Mouse (Mus musculus) embryonic facial prominence, embryonic 10.5 days (tissue): ENCODE data around the gene Anxa9. TPM values are rescaled to one million over a fixed set of nuclear protein-coding genes. Genes with fewer than 3 reads are reported as not detected.

Experiments
- DNase-seq: peaks from one replicate; pipeline ENCODE4 v3.0.0-alpha.2; 2017; ENCODE audit warnings: low spot score
- H3K27ac ChIP-seq: fragments of 300-500 bp; sonication (generic); replicated peaks from 2 replicates; pipeline ENCODE4 v1.5.1; 2016; ENCODE audit warnings: mild to moderate bottlenecking
- H3K27me3 ChIP-seq: fragments of 300-500 bp; sonication (generic); replicated peaks from 2 replicates; pipeline ENCODE4 v1.6.1; 2016; ENCODE audit warnings: low read depth, mild to moderate bottlenecking; ENCODE audit not compliant: poor library complexity, severe bottlenecking
- H3K36me3 ChIP-seq: fragments of 300-500 bp; sonication (generic); replicated peaks from 2 replicates; pipeline ENCODE4 v1.6.1; 2016; ENCODE audit warnings: mild to moderate bottlenecking, moderate library complexity
- H3K4me1 ChIP-seq: fragments of 300-500 bp; sonication (generic); 2 replicates; pipeline ENCODE4 v1.6.1; 2016
- H3K4me3 ChIP-seq: fragments of 300-500 bp; sonication (generic); 2 replicates; pipeline ENCODE4 v1.5.1; 2016; ENCODE audit warnings: mild to moderate bottlenecking, moderate library complexity
- H3K9me3 ChIP-seq: fragments of 300-500 bp; sonication (generic); 2 replicates; pipeline ENCODE4 v1.6.1; 2016; ENCODE audit warnings: mild to moderate bottlenecking
- WGBS: fragments of 180-500 bp; shearing (Covaris S2); methylation state at CpG from one replicate; pipeline ENCODE4 v1.1.7; 2016; 5-methylcytosine and 5-hydroxymethylcytosine counted together
- polyA plus RNA-seq: library from polyadenylated mRNA; unstranded; fragments of >200 nt; fragmentation: Nextera tagmentation; extraction: Ambion mirVana; gene quantifications from 2 replicates; pipeline ENCODE4 v1.2.1, GENCODE M21; 2016

The Anxa9 gene
- polyA plus RNA-seq, 1 experiment from 2014 or later = 1.3 TPM

DNA sequence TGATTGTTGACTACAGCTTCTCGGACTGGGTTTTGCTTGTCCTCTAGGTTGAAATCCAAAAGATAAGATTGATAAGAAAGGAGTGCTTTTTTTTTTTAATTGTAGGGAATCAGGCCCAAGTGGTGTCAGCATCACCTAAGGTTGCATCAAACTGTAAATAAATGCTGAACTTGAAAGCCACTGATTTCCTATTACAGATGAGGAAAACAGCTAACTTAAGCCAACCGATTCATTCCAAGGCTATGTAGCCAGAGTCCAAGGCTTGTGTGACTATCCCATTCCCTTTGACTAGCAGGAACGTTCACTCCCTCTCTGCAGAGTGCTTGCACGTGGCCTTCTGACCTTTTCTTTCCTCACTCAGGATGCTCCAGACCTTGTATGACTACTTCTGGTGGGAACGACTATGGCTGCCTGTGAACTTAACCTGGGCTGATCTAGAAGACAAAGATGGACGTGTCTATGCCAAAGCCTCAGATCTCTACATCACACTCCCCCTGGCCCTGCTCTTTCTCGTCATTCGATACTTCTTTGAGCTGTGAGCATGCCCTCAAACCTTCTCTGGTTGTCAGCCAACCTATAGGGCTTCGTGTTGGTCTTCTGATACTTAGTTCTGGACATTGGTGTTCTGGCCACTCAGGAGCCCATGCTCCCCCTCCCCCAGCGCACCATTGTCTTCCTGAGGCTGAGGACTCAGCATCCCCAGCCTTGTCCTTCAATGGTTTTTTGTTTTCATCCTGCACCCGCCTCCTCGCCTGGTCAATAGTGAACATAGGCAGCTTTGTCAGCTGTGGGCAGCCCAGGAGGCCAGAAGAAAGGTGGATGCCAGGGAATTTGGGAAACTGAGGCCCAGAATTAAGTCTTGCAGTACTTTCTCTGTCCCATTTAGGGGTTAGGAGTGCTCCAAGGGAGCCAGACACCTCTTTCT is 13.0 kb upstream of the Anxa9 start:
- H3K36me3 ChIP-seq = peaks cover 68% of the 10 kb centered on the region
- H3K4me3 ChIP-seq = no peak overlapping the region
- WGBS = 68% methylated on average over 12 of the region's 12 CpGs
- H3K27ac ChIP-seq = no peak overlapping the region
- H3K9me3 ChIP-seq = no peaks in the 10 kb centered on the region
- H3K4me1 ChIP-seq = peaks cover 48% of the 10 kb centered on the region
- no peak for DNase-seq
- no peaks in the 10 kb centered on the region for H3K27me3 ChIP-seq

GRCm38 (mm10) chr3:95319110-95319509 is 12.1 kb upstream of the Anxa9 start:
- Histone ChIP-seq H3K4me3 (no peak overlapping the region), H3K27ac (no peak overlapping the region), H3K4me1 (peaks cover 56% of the 10 kb centered on the region), H3K36me3 (peaks cover 59% of the 10 kb centered on the region), H3K9me3 (no peaks in the 10 kb centered on the region), H3K27me3 (no peaks in the 10 kb centered on the region)
- WGBS = 72% methylated on average over 2 of the region's 2 CpGs
- no peak for DNase-seq

DNA sequence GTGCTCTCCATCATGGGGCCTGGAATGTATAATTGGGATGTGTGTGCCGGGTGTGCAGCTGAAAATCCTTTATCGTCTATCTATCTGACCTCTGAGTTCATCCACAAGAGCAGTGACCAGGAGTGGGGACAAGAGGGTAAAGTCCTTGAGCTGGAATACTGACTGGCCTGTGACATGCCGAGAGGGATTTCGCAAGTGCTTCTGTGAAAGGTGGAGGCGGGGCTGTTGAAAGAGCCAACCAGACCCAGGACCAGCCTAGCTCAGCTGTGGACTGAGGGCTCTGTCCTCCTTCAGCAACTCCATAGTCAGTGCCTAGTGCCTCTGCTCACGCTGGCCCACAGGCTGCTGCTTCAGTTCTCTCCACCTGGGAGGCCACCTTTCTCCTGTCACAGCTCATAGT is 11.6 kb upstream of the Anxa9 start:
- peaks cover 60% of the 10 kb centered on the region for H3K4me1 ChIP-seq
- WGBS = 44% methylated on average over 6 of the region's 6 CpGs
- H3K4me3 ChIP-seq = no peak overlapping the region
- H3K36me3 ChIP-seq = peaks cover 54% of the 10 kb centered on the region
- H3K27ac ChIP-seq = no peak overlapping the region
- no peaks in the 10 kb centered on the region for H3K27me3 ChIP-seq
- no peak for DNase-seq
- no peaks in the 10 kb centered on the region for H3K9me3 ChIP-seq

DNA sequence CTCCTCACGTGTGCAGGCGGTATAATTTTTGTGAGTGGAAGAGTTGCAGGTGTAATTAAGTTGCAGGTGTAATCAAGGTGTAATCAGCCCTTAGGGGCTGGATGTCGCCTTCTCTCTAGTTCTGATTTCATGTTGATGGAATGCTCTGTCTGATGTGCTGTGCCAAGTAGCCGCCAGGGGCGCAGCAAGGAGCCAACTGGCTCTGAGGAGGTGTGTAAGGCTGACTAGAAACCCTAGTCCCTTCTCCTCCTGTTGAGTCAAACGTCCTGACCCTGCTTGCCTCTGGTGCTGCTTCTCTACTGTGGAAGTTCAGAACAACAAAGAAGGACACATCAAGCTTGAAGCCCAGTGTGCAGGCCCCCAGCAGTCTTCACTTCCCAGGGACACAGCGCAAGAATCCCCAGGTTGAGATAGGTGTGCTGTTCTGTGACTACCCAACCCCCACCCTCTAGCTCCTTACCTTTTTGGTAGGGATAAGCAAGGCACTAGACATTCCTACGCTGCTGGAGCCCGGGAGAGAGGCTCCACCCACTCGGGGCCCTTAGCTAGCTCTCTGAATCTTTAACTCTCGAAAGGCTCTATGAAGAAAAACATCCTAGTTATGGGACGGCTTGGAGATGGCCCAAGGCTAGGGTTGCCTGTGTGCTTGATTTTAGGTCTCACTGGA is 10.6 kb upstream of the Anxa9 start:
- H3K36me3 ChIP-seq = peaks cover 44% of the 10 kb centered on the region
- 22% methylated on average over 12 of the region's 12 CpGs for WGBS
- H3K27me3 ChIP-seq = no peaks in the 10 kb centered on the region
- no peaks in the 10 kb centered on the region for H3K9me3 ChIP-seq
- H3K27ac ChIP-seq = peak overlapping the region; percentile 51
- peak; percentile 69 for DNase-seq
- peak overlapping the region; percentile 31 for H3K4me3 ChIP-seq
- peaks cover 63% of the 10 kb centered on the region for H3K4me1 ChIP-seq

GRCm38 (mm10) chr3:95315844-95316550 is 9.0 kb upstream of the Anxa9 start:
- H3K27me3 ChIP-seq = no peaks in the 10 kb centered on the region
- DNase-seq = no peak
- 15% methylated on average over 9 of the region's 9 CpGs for WGBS
- peaks cover 63% of the 10 kb centered on the region for H3K4me1 ChIP-seq
- H3K36me3 ChIP-seq = peaks cover 28% of the 10 kb centered on the region
- no peaks in the 10 kb centered on the region for H3K9me3 ChIP-seq
- H3K27ac ChIP-seq = peak overlapping the region; percentile 99
- peak overlapping the region; percentile 90 for H3K4me3 ChIP-seq

DNA sequence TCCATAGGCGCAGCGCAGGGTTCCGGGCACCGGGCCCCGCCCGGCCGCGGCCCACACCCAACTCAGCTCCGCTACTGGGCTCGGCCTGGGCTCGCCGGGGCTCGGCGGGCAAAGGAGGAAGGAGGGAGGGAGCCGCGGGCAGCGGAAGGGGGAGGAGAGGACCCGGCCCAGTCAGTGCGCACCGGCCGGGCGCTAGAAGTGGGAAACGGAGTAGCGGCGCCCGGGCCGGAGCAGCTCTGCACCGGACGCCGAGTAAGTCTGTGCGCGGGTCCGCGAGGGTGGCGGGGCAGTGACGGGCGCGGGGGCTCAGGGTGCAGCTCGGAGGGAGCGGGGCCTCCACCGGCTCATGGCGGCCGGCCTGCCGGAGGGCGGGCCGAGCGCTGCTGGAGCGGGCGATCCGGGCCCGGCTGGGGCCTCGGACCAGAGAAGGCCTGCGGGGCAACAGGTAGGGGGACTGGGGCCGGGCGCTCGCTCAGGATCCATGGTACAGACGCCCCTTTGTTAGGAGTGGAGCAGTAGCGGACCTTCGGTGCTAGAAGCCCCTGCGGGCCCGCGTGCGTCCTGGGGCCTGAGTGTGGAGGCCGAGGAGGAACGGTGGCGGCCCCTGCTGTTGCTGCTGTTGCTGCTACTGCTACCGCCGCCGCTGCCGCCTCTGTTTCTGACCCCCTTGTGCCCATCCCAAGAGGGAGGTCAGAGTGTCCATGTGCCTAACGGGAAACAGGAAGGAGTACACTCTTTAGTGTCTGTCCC is 8.3 kb upstream of the Anxa9 start:
- under 1% methylated on average over 71 of the region's 71 CpGs for WGBS
- H3K27me3 ChIP-seq = no peaks in the 10 kb centered on the region
- no peaks in the 10 kb centered on the region for H3K9me3 ChIP-seq
- H3K4me1 ChIP-seq = peaks cover 59% of the 10 kb centered on the region
- H3K4me3 ChIP-seq = peak overlapping the region; percentile 90
- H3K36me3 ChIP-seq = peaks cover 21% of the 10 kb centered on the region
- peak overlapping the region; percentile 99 for H3K27ac ChIP-seq
- DNase-seq = peak; percentile 93

DNA sequence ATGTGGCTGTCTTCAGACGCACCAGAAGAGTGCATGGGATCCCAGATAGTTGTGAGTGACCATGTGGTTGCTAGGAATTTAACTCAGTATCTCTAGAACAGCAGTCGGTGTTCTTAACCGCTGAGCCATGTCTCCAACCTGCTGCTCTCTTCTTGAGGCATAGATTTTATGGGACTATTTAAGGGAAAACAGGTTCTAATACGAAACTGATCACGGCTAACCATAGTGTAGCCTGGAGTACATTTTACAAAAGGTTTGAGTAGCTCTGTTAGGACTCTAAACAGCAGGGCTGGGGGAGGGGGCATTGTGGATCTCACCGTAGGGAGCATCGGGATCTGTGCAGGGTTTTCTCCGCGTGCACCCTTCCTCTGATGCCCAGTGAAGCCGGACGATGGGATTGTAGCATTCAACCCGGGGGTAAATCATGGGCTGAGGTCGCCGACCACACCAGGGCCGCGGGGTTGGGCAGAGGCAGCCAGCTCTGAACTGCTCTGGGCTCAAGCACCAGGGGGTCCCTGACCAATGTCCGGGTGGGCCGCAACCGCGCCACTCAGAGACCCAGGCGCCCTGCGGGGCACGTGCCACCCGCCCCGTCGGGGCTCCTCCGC is 7.6 kb upstream of the Anxa9 start, which contains the start of gene Cers2:
Gene Cers2 (plus strand): TSS at position 306 of the 608 bp plus-strand sequence.
- Histone ChIP-seq H3K4me1 (peaks cover 53% of the 10 kb centered on the region), H3K36me3 (peaks cover 14% of the 10 kb centered on the region), H3K27ac (peak within 1 kb of the TSS; percentile 99), H3K9me3 (no peaks in the 10 kb centered on the region), H3K27me3 (no peaks in the 10 kb centered on the region), H3K4me3 (peak within 1 kb of the TSS; percentile 90)
- DNase-seq = no peak
- WGBS = 3% methylated on average over 27 of the region's 27 CpGs

GRCm38 (mm10) chr3:95314075-95314474 is 7.1 kb upstream of the Anxa9 start:
- H3K36me3 ChIP-seq = peaks cover 10% of the 10 kb centered on the region
- H3K4me3 ChIP-seq = peak overlapping the region; percentile 90
- 61% methylated on average over 6 of the region's 6 CpGs for WGBS
- no peaks in the 10 kb centered on the region for H3K27me3 ChIP-seq
- H3K9me3 ChIP-seq = no peaks in the 10 kb centered on the region
- H3K4me1 ChIP-seq = peaks cover 50% of the 10 kb centered on the region
- no peak for DNase-seq
- no peak overlapping the region for H3K27ac ChIP-seq

GRCm38 (mm10) chr3:95313476-95313875 is 6.5 kb upstream of the Anxa9 start:
- WGBS = 45% methylated on average over 7 of the region's 7 CpGs
- H3K4me3 ChIP-seq = peak overlapping the region; percentile 23; the same call in 1 of the 2 replicates
- peaks cover 45% of the 10 kb centered on the region for H3K4me1 ChIP-seq
- H3K27me3 ChIP-seq = no peaks in the 10 kb centered on the region
- H3K36me3 ChIP-seq = peaks cover 6% of the 10 kb centered on the region; the same call in 1 of the 2 replicates
- H3K9me3 ChIP-seq = no peaks in the 10 kb centered on the region
- no peak for DNase-seq
- no peak overlapping the region for H3K27ac ChIP-seq

DNA sequence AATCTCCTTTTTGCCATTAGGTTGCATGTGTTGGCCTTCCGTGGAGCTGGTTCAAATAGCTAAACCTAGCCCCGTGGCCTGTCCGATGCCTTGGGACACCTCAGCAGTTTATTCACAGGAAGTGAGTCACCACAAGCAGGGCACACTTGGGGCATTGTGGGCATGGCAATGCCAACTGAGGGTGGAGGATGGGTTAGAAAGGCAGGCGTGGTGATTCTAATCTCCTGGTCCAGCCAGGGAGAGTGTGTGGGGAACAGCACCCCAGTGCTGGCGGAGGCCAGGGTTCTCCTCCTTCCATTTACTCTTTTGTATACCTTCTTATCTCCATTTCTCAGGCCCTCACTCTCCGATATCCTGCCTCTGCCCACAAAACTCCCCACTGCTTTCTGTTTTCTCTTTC is 5.6 kb upstream of the Anxa9 start:
- H3K36me3 ChIP-seq = 0 out of 2 replicates have a peak, but pooled peaks cover 2% of the 10 kb centered on the region
- 84% methylated on average over 6 of the region's 6 CpGs for WGBS

GRCm38 (mm10) chr3:95310968-95311882 is 4.2 kb upstream of the Anxa9 start:
- WGBS = 66% methylated on average over 9 of the region's 9 CpGs
- Histone ChIP-seq H3K4me1 (peaks cover 31% of the 10 kb centered on the region), H3K27ac (no peak overlapping the region), H3K4me3 (no peak overlapping the region), H3K9me3 (no peaks in the 10 kb centered on the region), H3K36me3 (no peaks in the 10 kb centered on the region), H3K27me3 (no peaks in the 10 kb centered on the region)
- peak; percentile 67 for DNase-seq

More for the DNA sequence above, 5.6 kb upstream of the Anxa9 start:
- no peaks in the 10 kb centered on the region for H3K27me3 ChIP-seq
- H3K4me1 ChIP-seq = peaks cover 38% of the 10 kb centered on the region
- no peaks in the 10 kb centered on the region for H3K9me3 ChIP-seq
- DNase-seq = no peak
- no peak overlapping the region for H3K4me3 ChIP-seq
- H3K27ac ChIP-seq = no peak overlapping the region
